Mouse (Mus musculus) cerebellum, adult 2 months (tissue): ENCODE results near the gene Krt25. TPM values are rescaled to one million over a fixed set of nuclear protein-coding genes. Genes with fewer than 3 reads are reported as not detected.

Experiments
- DNase-seq, 2 experiments: peaks; one replicate each; pipeline ENCODE4 v3.0.0; 2021
- H3K27ac ChIP-seq: fragments of 200-500 bp; 2 replicates; pipeline ENCODE4 v1.5.1; 2012; ENCODE audit warnings: low read length, control low read depth, inconsistent platforms; ENCODE audit not compliant: insufficient read depth
- H3K27me3 ChIP-seq: fragments of 200-500 bp; 2 replicates; pipeline ENCODE4 v1.6.1; 2012; ENCODE audit warnings: inconsistent platforms, mild to moderate bottlenecking, low read length, moderate library complexity; ENCODE audit not compliant: control insufficient read depth, insufficient read depth
- H3K4me1 ChIP-seq: fragments of 200-500 bp; 2 replicates; pipeline ENCODE4 v1.6.1; 2011; ENCODE audit warnings: low read length; ENCODE audit not compliant: control insufficient read depth, insufficient read depth
- H3K4me3 ChIP-seq: fragments of 200-500 bp; replicated peaks from 2 replicates; pipeline ENCODE3; 2011; ENCODE audit warnings: mild to moderate bottlenecking, low read depth, low read length, control low read depth; ENCODE audit not compliant: insufficient read depth
- CTCF ChIP-seq: fragments of 200-500 bp; IDR thresholded peaks from 2 replicates; pipeline ENCODE4 v1.5.1; 2011; ENCODE audit warnings: low read depth, mild to moderate bottlenecking, control low read depth, low read length, moderate library complexity, borderline replicate concordance; ENCODE audit not compliant: insufficient read depth
- POLR2A ChIP-seq: fragments of 200-500 bp; IDR thresholded peaks from 2 replicates; pipeline ENCODE4 v1.6.1; 2011; ENCODE audit warnings: low read length, control low read depth, borderline replicate concordance; ENCODE audit not compliant: insufficient read depth
- WGBS: fragments of 180-500 bp; shearing (Covaris S2); methylation state at CpG from one replicate; pipeline ENCODE4 v1.1.7; 2018; 5-methylcytosine and 5-hydroxymethylcytosine counted together
- polyA plus RNA-seq: library from polyadenylated mRNA; depleted of rRNA; stranded (reverse); fragments of >200 nt; gene quantifications from 2 replicates; pipeline ENCODE4 v1.2.3, GENCODE M21; 2012; rRNA removed

Gene Krt25
- 7.0 and 7.2 TPM in 2 replicates for polyA plus RNA-seq

DNA sequence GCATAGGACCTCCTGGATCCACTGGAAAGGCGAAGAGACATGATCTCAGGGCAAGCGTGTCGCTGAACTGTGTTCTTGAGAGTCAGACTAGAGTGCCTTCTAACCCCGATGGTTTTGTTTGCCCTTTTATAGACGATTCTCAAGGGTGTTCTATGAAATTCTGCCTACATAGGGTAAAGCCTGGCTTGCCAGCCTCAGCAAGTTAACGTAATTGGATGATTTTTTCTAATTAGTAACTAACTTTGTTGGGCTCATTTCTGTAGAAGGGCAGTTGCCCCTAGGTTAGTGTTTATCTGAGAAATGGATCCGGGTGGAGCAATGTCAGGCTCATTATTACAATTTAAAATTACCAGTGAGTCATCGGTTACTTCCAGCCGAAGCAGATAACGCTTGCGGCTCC lies at the start of gene Krt25:
Krt25 (minus strand) TSS at position 101 of the 400 bp plus-strand sequence.
- no peak within 1 kb of the TSS for H3K27ac ChIP-seq
- 94% methylated on average over 11 of the region's 11 CpGs for WGBS
- H3K4me3 ChIP-seq, result no peak within 1 kb of the TSS
- no peaks in the 10 kb centered on the region for H3K27me3 ChIP-seq
- H3K4me1 ChIP-seq, result no peaks in the 10 kb centered on the region
- no peak for DNase-seq
- TF ChIP-seq CTCF, result no peak
- no peak for TF ChIP-seq POLR2A

DNA sequence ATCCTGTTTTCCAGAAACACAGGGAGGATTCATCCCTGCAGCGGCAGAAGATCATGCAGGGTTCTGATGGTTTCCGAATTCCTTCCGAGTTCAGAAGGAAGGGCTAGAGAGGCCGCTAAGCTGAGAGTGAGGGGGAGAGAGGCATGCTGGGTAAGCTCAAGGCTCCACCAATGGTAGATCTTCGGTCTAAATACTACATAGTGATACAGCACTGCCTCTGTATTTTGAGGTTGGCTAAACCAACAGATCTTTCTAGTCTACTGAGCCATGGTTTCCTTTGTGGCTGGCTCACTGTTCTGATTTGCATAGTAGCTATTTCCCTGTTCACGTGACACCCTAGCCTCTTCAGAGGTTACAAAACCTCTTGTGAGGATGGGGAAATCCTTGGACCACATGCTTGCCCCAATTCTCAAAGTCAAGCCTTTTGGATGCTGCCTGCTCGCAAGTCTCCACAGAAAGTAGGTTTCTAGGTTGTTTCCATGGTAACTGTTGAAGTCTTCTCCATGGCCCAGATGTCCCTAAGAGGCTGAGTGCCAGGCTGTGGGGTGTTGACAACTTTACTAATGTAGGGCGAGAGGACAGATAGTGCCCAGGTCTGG lies 47.2 kb upstream of the Krt25 start:
- Histone ChIP-seq H3K27me3 (no peaks in the 10 kb centered on the region), H3K27ac (no peak overlapping the region), H3K4me3 (no peak overlapping the region), H3K4me1 (0 out of 2 replicates have a peak, but pooled peaks cover 4% of the 10 kb centered on the region)
- TF ChIP-seq POLR2A (no peak), CTCF (no peak)
- 50% methylated on average over 8 of the region's 8 CpGs for WGBS
- DNase-seq, result peak; percentile 50 to 73

DNA sequence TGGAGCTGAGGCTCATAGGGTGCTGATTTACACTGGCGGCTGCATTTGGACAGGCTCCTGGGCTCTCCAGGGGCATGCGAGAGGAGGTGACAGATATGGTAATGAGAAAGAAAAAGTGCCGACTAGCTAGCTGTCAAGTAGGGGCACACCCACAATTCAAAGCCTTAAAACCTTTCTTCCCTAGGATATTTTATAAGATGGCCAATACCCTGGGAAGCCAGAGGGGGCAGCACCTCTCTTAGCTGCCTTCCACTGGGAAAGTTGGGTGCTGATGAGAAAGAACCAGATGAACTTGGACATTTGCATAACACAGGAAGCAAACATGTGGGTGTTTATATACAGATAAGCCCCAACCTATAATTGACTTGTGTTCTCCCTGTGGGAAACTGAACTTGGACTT lies 46.5 kb upstream of the Krt25 start:
- 0 out of 2 replicates have a peak, but pooled peaks cover 4% of the 10 kb centered on the region for H3K4me1 ChIP-seq
- no peaks in the 10 kb centered on the region for H3K27me3 ChIP-seq
- 12% methylated on average over 3 of the region's 3 CpGs for WGBS
- DNase-seq, result peak in 1 of 2 experiments; percentile 14
- H3K27ac ChIP-seq, result no peak overlapping the region
- H3K4me3 ChIP-seq, result no peak overlapping the region
- TF ChIP-seq CTCF, result peak; percentile 30; the same call in 1 of the 2 replicates
- TF ChIP-seq POLR2A, result no peak

DNA sequence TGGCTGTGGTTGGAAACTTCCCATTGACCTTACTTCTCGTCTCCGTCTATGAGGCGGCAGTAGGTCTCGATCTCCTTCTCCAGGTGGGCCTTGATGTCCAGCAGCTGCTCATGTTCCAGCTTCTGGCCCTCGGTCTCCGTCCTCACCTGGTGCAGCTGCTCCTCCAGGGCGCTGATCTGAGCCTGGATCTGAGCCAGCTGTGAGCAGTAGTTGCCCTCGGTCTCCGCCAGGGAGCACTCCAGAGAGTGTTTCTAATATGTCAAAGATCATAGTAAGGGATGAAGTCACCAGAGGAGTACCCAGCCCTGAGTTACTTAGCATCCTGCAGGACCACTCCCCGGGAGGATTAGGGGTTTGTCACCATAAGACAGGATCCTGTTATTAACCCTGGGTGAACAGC lies 44.0 kb upstream of the Krt25 start:
- H3K27ac ChIP-seq, result no peak overlapping the region
- peak in 1 of 2 experiments; percentile 22 for DNase-seq
- WGBS, result 34% methylated on average over 10 of the region's 10 CpGs
- H3K27me3 ChIP-seq, result no peaks in the 10 kb centered on the region
- 0 out of 2 replicates have a peak, but pooled peaks cover 4% of the 10 kb centered on the region for H3K4me1 ChIP-seq
- H3K4me3 ChIP-seq, result no peak overlapping the region
- TF ChIP-seq CTCF (no peak), POLR2A (no peak)

DNA sequence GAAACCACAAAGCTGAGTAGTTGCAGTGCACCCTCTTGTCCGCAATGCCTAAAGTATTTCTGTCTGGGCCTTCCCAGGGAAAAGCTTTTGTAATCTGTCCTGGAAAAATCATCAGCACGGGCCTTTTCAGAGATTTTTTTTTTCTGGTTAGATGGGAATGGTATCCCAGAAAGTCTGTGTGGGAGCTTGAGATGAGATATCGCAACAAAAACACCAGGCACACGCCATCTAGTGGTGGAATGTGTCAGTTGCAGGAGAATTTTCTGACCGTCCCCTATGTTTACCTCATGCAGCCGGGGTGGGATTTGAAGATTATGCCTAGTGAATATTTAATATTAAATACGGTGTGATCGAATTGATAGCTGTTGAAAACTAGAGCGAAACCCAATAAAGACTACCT lies 41.7 kb upstream of the Krt25 start:
- Histone ChIP-seq H3K27ac (no peak overlapping the region), H3K4me1 (no peaks in the 10 kb centered on the region), H3K27me3 (no peaks in the 10 kb centered on the region), H3K4me3 (no peak overlapping the region)
- DNase-seq, result peak; percentile 21 to 40
- TF ChIP-seq CTCF (peak; percentile 57; the same call in 1 of the 2 replicates), POLR2A (no peak)
- WGBS, result 23% methylated on average over 9 of the region's 9 CpGs

DNA sequence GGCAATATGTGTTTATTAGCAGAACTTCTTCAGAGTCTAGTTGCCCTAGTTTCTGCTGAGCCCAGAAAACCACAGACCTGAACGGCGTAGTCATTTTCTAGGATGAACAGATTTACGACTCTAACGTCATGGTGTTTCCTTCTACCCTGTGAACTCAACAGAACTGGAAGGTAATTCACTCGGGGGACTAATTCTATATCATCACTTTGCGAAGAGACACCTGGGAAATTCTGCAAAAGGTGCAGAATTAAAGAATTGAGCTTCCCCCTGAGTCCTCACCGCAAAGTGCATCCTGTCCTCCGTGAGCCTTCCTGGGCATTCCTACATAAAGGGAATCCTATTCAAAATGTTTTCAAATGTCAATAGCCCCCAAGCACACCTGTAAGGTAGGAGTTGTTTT lies 38.7 kb upstream of the Krt25 start:
- no peak for TF ChIP-seq CTCF
- TF ChIP-seq POLR2A, result no peak
- Histone ChIP-seq H3K4me1 (no peaks in the 10 kb centered on the region), H3K27me3 (no peaks in the 10 kb centered on the region; the same call in 1 of the 2 replicates), H3K4me3 (no peak overlapping the region), H3K27ac (no peak overlapping the region)
- WGBS, result 89% methylated on average over 8 of the region's 8 CpGs
- no peak for DNase-seq

DNA sequence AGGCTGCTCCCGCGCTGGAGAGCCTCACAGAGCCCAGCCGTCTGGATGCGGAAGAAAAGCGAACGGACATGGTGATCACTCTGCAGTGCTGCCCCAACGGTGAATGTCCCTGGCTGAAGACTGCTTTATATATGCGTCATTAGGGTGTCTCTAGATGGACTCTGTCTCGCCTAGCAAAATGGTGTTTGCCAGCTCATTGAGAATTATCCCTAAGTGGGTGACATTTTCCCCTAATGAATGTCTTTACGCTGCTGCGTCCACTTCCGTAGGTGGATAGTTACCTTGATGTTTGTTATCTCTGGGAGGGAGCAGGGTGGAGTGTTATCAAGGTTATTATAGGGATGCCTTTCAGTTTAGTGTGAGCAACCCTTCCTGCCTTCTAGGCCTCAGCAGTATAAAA lies 28.3 kb upstream of the Krt25 start, which contains the start of gene Krt27:
Krt27 (minus strand) TSS at position 101 of the 400 bp plus-strand sequence.
- Histone ChIP-seq H3K27ac (no peak within 1 kb of the TSS), H3K4me1 (no peaks in the 10 kb centered on the region), H3K27me3 (no peaks in the 10 kb centered on the region), H3K4me3 (no peak within 1 kb of the TSS)
- 79% methylated on average over 12 of the region's 12 CpGs for WGBS
- no peak for TF ChIP-seq POLR2A
- no peak for DNase-seq

DNA sequence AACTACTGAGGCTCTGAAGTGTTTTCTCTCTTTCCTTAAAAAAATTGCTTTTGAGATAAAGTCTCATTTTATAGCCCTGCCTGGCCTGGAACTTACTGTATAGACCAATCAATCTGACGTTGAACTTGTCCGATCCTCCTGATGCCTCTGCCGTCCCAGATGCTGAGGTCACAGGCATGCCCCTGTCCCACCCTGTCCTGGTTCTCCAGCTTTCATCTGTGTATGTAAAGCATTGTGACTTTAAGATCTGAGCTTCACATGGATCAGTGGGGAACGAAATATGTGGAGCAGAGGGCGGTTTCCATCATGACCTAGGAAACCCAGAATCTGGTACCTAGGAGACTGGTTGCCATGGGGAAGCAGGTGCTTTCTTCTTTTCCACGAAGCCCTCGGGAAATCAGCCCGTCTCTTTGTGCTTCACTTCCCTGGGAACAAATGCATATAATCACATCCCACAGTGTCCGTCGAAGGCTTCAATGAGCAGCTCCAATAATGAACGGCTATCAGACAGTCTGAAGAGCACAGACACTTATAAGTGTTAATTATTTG lies 16.6 kb upstream of the Krt25 start:
- no peak for DNase-seq
- no peaks in the 10 kb centered on the region for H3K27me3 ChIP-seq
- H3K4me1 ChIP-seq, result no peaks in the 10 kb centered on the region
- H3K27ac ChIP-seq, result no peak overlapping the region
- TF ChIP-seq CTCF (no peak), POLR2A (no peak)
- WGBS, result 8% methylated on average over 11 of the region's 11 CpGs
- H3K4me3 ChIP-seq, result no peak overlapping the region
